Mouse (Mus musculus) cerebellum, adult 2 months (tissue): ENCODE results near the gene Rps11. TPM values are rescaled to one million over a fixed set of nuclear protein-coding genes. Genes with fewer than 3 reads are reported as not detected.
"Not testable (repeated sequence)": the region's sequence is repeated elsewhere in the genome, so short reads cannot be mapped to it uniquely, and the experiment has no call there.

ENCODE experiments used
- DNase-seq, 2 experiments: peaks; one replicate each; pipeline ENCODE4 v3.0.0; 2021
- H3K27ac ChIP-seq: fragments of 200-500 bp; 2 replicates; pipeline ENCODE4 v1.5.1; 2012; ENCODE audit warnings: low read length, control low read depth, inconsistent platforms; ENCODE audit not compliant: insufficient read depth
- H3K27me3 ChIP-seq: fragments of 200-500 bp; 2 replicates; pipeline ENCODE4 v1.6.1; 2012; ENCODE audit warnings: inconsistent platforms, mild to moderate bottlenecking, low read length, moderate library complexity; ENCODE audit not compliant: control insufficient read depth, insufficient read depth
- H3K4me1 ChIP-seq: fragments of 200-500 bp; 2 replicates; pipeline ENCODE4 v1.6.1; 2011; ENCODE audit warnings: low read length; ENCODE audit not compliant: control insufficient read depth, insufficient read depth
- H3K4me3 ChIP-seq: fragments of 200-500 bp; replicated peaks from 2 replicates; pipeline ENCODE3; 2011; ENCODE audit warnings: mild to moderate bottlenecking, low read depth, low read length, control low read depth; ENCODE audit not compliant: insufficient read depth
- CTCF ChIP-seq: fragments of 200-500 bp; IDR thresholded peaks from 2 replicates; pipeline ENCODE4 v1.5.1; 2011; ENCODE audit warnings: low read depth, mild to moderate bottlenecking, control low read depth, low read length, moderate library complexity, borderline replicate concordance; ENCODE audit not compliant: insufficient read depth
- POLR2A ChIP-seq: fragments of 200-500 bp; IDR thresholded peaks from 2 replicates; pipeline ENCODE4 v1.6.1; 2011; ENCODE audit warnings: low read length, control low read depth, borderline replicate concordance; ENCODE audit not compliant: insufficient read depth
- WGBS: fragments of 180-500 bp; shearing (Covaris S2); methylation state at CpG from one replicate; pipeline ENCODE4 v1.1.7; 2018; 5-methylcytosine and 5-hydroxymethylcytosine counted together
- polyA plus RNA-seq: library from polyadenylated mRNA; depleted of rRNA; stranded (reverse); fragments of >200 nt; gene quantifications from 2 replicates; pipeline ENCODE4 v1.2.3, GENCODE M21; 2012; rRNA removed

The Rps11 gene
- 392 and 433 TPM in 2 replicates for polyA plus RNA-seq

GRCm38 (mm10) chr7:45124224-45125143 lies at the start of gene Rps11:
Gene Rps11, minus strand, starts transcription at chr7:45124439.
- H3K4me3 ChIP-seq, result peak within 1 kb of the TSS; percentile 81
- TF ChIP-seq POLR2A (peak; percentile 63; the same call in 1 of the 2 replicates), CTCF (no peak)
- WGBS, result 1% methylated on average over 59 of the region's 59 CpGs
- DNase-seq, result peak; percentile 99
- H3K4me1 ChIP-seq, result peaks cover 7% of the 10 kb centered on the region; the same call in 1 of the 2 replicates
- H3K27ac ChIP-seq, result peak within 1 kb of the TSS; percentile 49
- H3K27me3 ChIP-seq, result no peaks in the 10 kb centered on the region

GRCm38 (mm10) chr7:45173772-45174171 lies 49.5 kb upstream of the Rps11 start:
- not testable (repeated sequence) for H3K27ac ChIP-seq, H3K4me3 ChIP-seq, DNase-seq, H3K27me3 ChIP-seq
- 61% methylated on average over 1 of the region's 1 CpGs for WGBS
- TF ChIP-seq CTCF, result peak; percentile 41
- H3K4me1 ChIP-seq, result peaks cover 25% of the 10 kb centered on the region

DNA sequence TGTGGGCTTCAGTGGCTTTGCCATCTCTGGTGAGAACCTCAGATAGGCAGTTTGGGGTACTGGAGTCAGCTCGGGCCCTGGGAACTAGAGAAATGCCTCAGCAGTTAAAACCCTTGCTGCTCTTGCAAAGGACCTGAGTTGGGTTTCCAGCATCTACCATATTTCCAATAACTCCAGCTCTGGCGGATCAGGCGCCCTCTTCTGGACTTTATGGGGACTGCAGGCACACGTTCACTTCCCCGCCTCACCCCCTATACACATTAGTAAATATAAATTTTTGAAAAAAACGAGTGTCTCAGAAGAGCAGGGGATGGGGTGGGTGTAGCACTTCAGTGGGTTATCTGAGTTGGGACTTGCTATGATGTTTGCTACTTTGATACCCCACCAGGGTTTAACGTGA lies 48.7 kb upstream of the Rps11 start:
- no peak overlapping the region for H3K4me3 ChIP-seq
- WGBS, result 59% methylated on average over 7 of the region's 7 CpGs
- peaks cover 29% of the 10 kb centered on the region for H3K4me1 ChIP-seq
- DNase-seq, result peak in 1 of 2 experiments; percentile 61
- TF ChIP-seq POLR2A (no peak), CTCF (peak; percentile 48; the same call in 1 of the 2 replicates)
- no peak overlapping the region for H3K27ac ChIP-seq
- no peaks in the 10 kb centered on the region; the same call in 1 of the 2 replicates for H3K27me3 ChIP-seq

GRCm38 (mm10) chr7:45169495-45169894 lies 45.3 kb upstream of the Rps11 start:
- TF ChIP-seq CTCF (no peak), POLR2A (no peak)
- DNase-seq, result peak; percentile 71 to 77
- H3K4me3 ChIP-seq, result no peak overlapping the region
- WGBS, result 57% methylated on average over 3 of the region's 3 CpGs
- H3K27ac ChIP-seq, result no peak overlapping the region
- no peaks in the 10 kb centered on the region for H3K27me3 ChIP-seq
- H3K4me1 ChIP-seq, result peaks cover 21% of the 10 kb centered on the region

- TF ChIP-seq POLR2A, result no peak
- TF ChIP-seq CTCF, result no peak
- Histone ChIP-seq H3K27ac (peak overlapping the region; percentile 93), H3K4me1 (peaks cover 21% of the 10 kb centered on the region), H3K4me3 (peak overlapping the region; percentile 79), H3K27me3 (no peaks in the 10 kb centered on the region)
- peak; percentile 69 to 73 for DNase-seq
- 1% methylated on average over 24 of the region's 24 CpGs for WGBS
Observed at GRCm38 (mm10) chr7:45168656-45169055, 44.4 kb upstream of the Rps11 start.

GRCm38 (mm10) chr7:45167761-45168445 lies 43.7 kb upstream of the Rps11 start:
- 2% methylated on average over 19 of the region's 19 CpGs for WGBS

DNA sequence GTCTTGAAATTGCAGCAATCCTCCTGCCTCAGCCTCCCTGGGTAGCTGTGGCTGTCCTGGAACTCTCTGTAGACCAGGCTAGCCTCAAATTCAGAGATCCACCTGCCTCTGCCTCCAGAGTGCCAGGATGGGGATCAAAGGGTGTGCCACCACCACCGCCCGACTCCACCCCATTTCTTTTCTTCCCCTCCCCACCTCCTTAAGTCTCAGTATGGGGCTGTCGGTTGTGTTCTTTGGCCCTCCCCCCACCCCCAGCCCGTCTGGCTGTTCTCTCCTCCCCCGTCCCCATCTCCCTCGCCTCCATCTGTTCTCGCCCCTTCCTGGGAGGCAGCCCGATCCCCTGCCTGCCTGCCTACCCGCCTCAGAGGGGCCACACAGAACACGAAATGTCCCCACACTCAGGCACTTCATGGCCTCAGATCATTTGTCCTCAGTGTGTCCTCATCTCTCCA lies 42.7 kb upstream of the Rps11 start:
- Histone ChIP-seq H3K27me3 (no peaks in the 10 kb centered on the region), H3K4me1 (peaks cover 26% of the 10 kb centered on the region), H3K27ac (peak overlapping the region; percentile 93), H3K4me3 (peak overlapping the region; percentile 79)
- TF ChIP-seq POLR2A (peak; percentile 30; the same call in 1 of the 2 replicates), CTCF (no peak)
- 8% methylated on average over 10 of the region's 10 CpGs for WGBS
- peak; percentile 76 to 80 for DNase-seq

More at GRCm38 (mm10) chr7:45167761-45168445, 43.7 kb upstream of the Rps11 start:
- H3K27ac ChIP-seq, result peak overlapping the region; percentile 93
- H3K4me1 ChIP-seq, result peaks cover 21% of the 10 kb centered on the region
- H3K4me3 ChIP-seq, result peak overlapping the region; percentile 79
- H3K27me3 ChIP-seq, result no peaks in the 10 kb centered on the region
- peak; percentile 88 to 90 for DNase-seq
- TF ChIP-seq POLR2A, result peak; percentile 19; the same call in 1 of the 2 replicates
- no peak for TF ChIP-seq CTCF

- peak in 1 of 2 experiments; percentile 61 for DNase-seq
- WGBS, result 12% methylated on average over 11 of the region's 11 CpGs
- Histone ChIP-seq H3K27me3 (no peaks in the 10 kb centered on the region), H3K4me3 (peak overlapping the region; percentile 79), H3K27ac (peak overlapping the region; percentile 91), H3K4me1 (peaks cover 22% of the 10 kb centered on the region)
- TF ChIP-seq CTCF (no peak), POLR2A (no peak)
Observed at GRCm38 (mm10) chr7:45165701-45166100, 41.5 kb upstream of the Rps11 start.
